23 mouse cellular contexts compared by ENCODE assay signal in genomic region chr15:78880432-78880831, GRCm38 (mm10). TPM values are rescaled to one million over a fixed set of nuclear protein-coding genes. Genes with fewer than 3 reads are reported as not detected.
DNase-seq lines count a peak whose midpoint lies in the region; ATAC-seq and TF ChIP-seq lines count a peak whose summit lies in the region.
"Had no signal": no experiment of that assay in that cellular context is flagged by ENCODE, and none has a peak within 500 bp of the region (broad histone marks: within the 10 kb centered on the region; RNA-seq: fewer than 3 reads in every experiment).

No protein-coding gene starts in this region.

- H3K27ac ChIP-seq in hindbrain, embryonic 16.5 days (ENCODE audit: low read depth, low read length) = no peak overlapping the region
- no peak overlapping the region for H3K27ac ChIP-seq in hindbrain, postnatal 0 days
- no peak overlapping the region for H3K27ac ChIP-seq in midbrain, embryonic 13.5 days
- H3K27ac ChIP-seq in midbrain, embryonic 15.5 days = no peak overlapping the region
- no peak overlapping the region for H3K27ac ChIP-seq in embryonic facial prominence, embryonic 14.5 days (replicated peaks; ENCODE audit: low read depth, low read length)
- H3K27ac ChIP-seq in limb, embryonic 12.5 days = peak overlapping the region; percentile 7; the same call in 1 of the 2 replicates
- H3K27ac ChIP-seq: lung, embryonic 15.5 days had no signal

- no peak for DNase-seq in hindbrain, postnatal 0 days (ENCODE audit: low spot score)
- no peak for DNase-seq in embryonic facial prominence, embryonic 14.5 days (ENCODE audit: low spot score)
- DNase-seq in thymus, postnatal 0 days (ENCODE audit: low spot score) = no peak
- no peak for DNase-seq in gastrocnemius, postnatal 25 days
- DNase-seq: adrenal gland, postnatal 36 days; B cell, adult 2 months; cerebellum, adult 11-12 months; gastrocnemius, postnatal 14 days; layer of hippocampus, postnatal 36 days; liver, embryonic 13.5 days; midbrain, embryonic 14.5 days; thymus, postnatal 36 days had no signal

- H3K36me3 ChIP-seq in hindbrain, embryonic 16.5 days (ENCODE audit: control insufficient read depth, insufficient read depth, low read length) = peaks cover 28% of the 10 kb centered on the region
- H3K36me3 ChIP-seq in hindbrain, postnatal 0 days (ENCODE audit: insufficient read depth, low read length) = peaks cover 26% of the 10 kb centered on the region
- peaks cover 52% of the 10 kb centered on the region for H3K36me3 ChIP-seq in midbrain, embryonic 13.5 days
- peaks cover 18% of the 10 kb centered on the region for H3K36me3 ChIP-seq in midbrain, embryonic 15.5 days (replicated peaks)
- H3K36me3 ChIP-seq in embryonic facial prominence, embryonic 14.5 days (ENCODE audit: control insufficient read depth, insufficient read depth, low read length) = peaks cover 47% of the 10 kb centered on the region
- H3K36me3 ChIP-seq in limb, embryonic 12.5 days = peaks cover 52% of the 10 kb centered on the region

- TF ChIP-seq CTCF in hindbrain, postnatal 0 days (IDR thresholded peaks at IDR 0.05; ENCODE audit: low read depth) = no peak

- no peaks in the 10 kb centered on the region for H3K27me3 ChIP-seq in hindbrain, embryonic 16.5 days (replicated peaks; ENCODE audit: control insufficient read depth, insufficient read depth, low read length)
- H3K27me3 ChIP-seq in hindbrain, postnatal 0 days (ENCODE audit: insufficient read depth, low read length) = no peaks in the 10 kb centered on the region
- no peaks in the 10 kb centered on the region for H3K27me3 ChIP-seq in midbrain, embryonic 13.5 days
- H3K27me3 ChIP-seq in midbrain, embryonic 15.5 days (replicated peaks) = no peaks in the 10 kb centered on the region
- no peaks in the 10 kb centered on the region for H3K27me3 ChIP-seq in embryonic facial prominence, embryonic 14.5 days (replicated peaks; ENCODE audit: control insufficient read depth, insufficient read depth, low read length)
- H3K27me3 ChIP-seq in limb, embryonic 12.5 days = no peaks in the 10 kb centered on the region
- H3K27me3 ChIP-seq: liver, embryonic 13.5 days; lung, embryonic 15.5 days had no signal

- H3K9ac ChIP-seq in hindbrain, embryonic 16.5 days (ENCODE audit: low read depth, low read length) = peak overlapping the region; percentile 22; the same call in 1 of the 2 replicates
- no peak overlapping the region for H3K9ac ChIP-seq in hindbrain, postnatal 0 days (replicated peaks; ENCODE audit: low read length)
- peak overlapping the region; percentile 8; the same call in 1 of the 2 replicates for H3K9ac ChIP-seq in midbrain, embryonic 13.5 days (replicated peaks)
- no peak overlapping the region for H3K9ac ChIP-seq in midbrain, embryonic 15.5 days
- peak overlapping the region; percentile 20; the same call in 1 of the 2 replicates for H3K9ac ChIP-seq in embryonic facial prominence, embryonic 14.5 days (ENCODE audit: low read depth, low read length)
- no peak overlapping the region for H3K9ac ChIP-seq in limb, embryonic 12.5 days (replicated peaks)
- H3K9ac ChIP-seq: liver, embryonic 13.5 days; lung, embryonic 15.5 days had no signal

- ATAC-seq in hindbrain, embryonic 16.5 days = no peak
- ATAC-seq in hindbrain, postnatal 0 days = no peak
- ATAC-seq in midbrain, embryonic 13.5 days = no peak
- no peak for ATAC-seq in midbrain, embryonic 15.5 days (replicated peaks)
- no peak for ATAC-seq in embryonic facial prominence, embryonic 14.5 days (ENCODE audit: low read depth)
- no peak for ATAC-seq in limb, embryonic 12.5 days (ENCODE audit: insufficient number of reproducible peaks, insufficient read depth, low FRiP score, low TSS enrichment, low read depth)
- ATAC-seq: forebrain, embryonic 14.5 days had no signal

- WGBS in hindbrain, embryonic 16.5 days = 93% methylated on average over 8 of the region's 8 CpGs
- WGBS in hindbrain, postnatal 0 days = 92% methylated on average over 8 of the region's 8 CpGs
- WGBS in midbrain, embryonic 13.5 days = 95% methylated on average over 8 of the region's 8 CpGs
- WGBS in midbrain, embryonic 15.5 days = 95% methylated on average over 8 of the region's 8 CpGs
- WGBS in embryonic facial prominence, embryonic 14.5 days = 94% methylated on average over 8 of the region's 8 CpGs
- WGBS in limb, embryonic 12.5 days = 95% methylated on average over 8 of the region's 8 CpGs

- no peaks in the 10 kb centered on the region for H3K9me3 ChIP-seq in hindbrain, embryonic 16.5 days (ENCODE audit: control insufficient read depth, low read length)
- H3K9me3 ChIP-seq in hindbrain, postnatal 0 days (ENCODE audit: low read length) = no peaks in the 10 kb centered on the region
- H3K9me3 ChIP-seq in midbrain, embryonic 13.5 days = no peaks in the 10 kb centered on the region
- H3K9me3 ChIP-seq in midbrain, embryonic 15.5 days = no peaks in the 10 kb centered on the region
- no peaks in the 10 kb centered on the region for H3K9me3 ChIP-seq in embryonic facial prominence, embryonic 14.5 days (ENCODE audit: control insufficient read depth, low read length)
- no peaks in the 10 kb centered on the region for H3K9me3 ChIP-seq in limb, embryonic 12.5 days
- H3K9me3 ChIP-seq: hindbrain, embryonic 10.5 days; liver, embryonic 13.5 days; lung, embryonic 15.5 days had no signal

- no peak overlapping the region for H3K4me2 ChIP-seq in hindbrain, embryonic 16.5 days (ENCODE audit: low read length)
- H3K4me2 ChIP-seq in hindbrain, postnatal 0 days (ENCODE audit: low read depth, low read length) = no peak overlapping the region
- H3K4me2 ChIP-seq in midbrain, embryonic 13.5 days (replicated peaks) = no peak overlapping the region
- H3K4me2 ChIP-seq in midbrain, embryonic 15.5 days = no peak overlapping the region
- no peak overlapping the region for H3K4me2 ChIP-seq in embryonic facial prominence, embryonic 14.5 days (ENCODE audit: low read depth, low read length)
- no peak overlapping the region for H3K4me2 ChIP-seq in limb, embryonic 12.5 days
- H3K4me2 ChIP-seq: liver, embryonic 13.5 days had no signal

- no peak overlapping the region for H3K4me3 ChIP-seq in hindbrain, embryonic 16.5 days (ENCODE audit: low read length)
- no peak overlapping the region for H3K4me3 ChIP-seq in hindbrain, postnatal 0 days (ENCODE audit: low read length)
- no peak overlapping the region for H3K4me3 ChIP-seq in midbrain, embryonic 13.5 days (replicated peaks)
- no peak overlapping the region for H3K4me3 ChIP-seq in midbrain, embryonic 15.5 days
- H3K4me3 ChIP-seq in embryonic facial prominence, embryonic 14.5 days (ENCODE audit: low read depth, low read length) = no peak overlapping the region
- no peak overlapping the region for H3K4me3 ChIP-seq in limb, embryonic 12.5 days (replicated peaks)
- H3K4me3 ChIP-seq: hindbrain, embryonic 10.5 days; liver, embryonic 13.5 days; lung, embryonic 15.5 days; myocyte had no signal

- H3K4me1 ChIP-seq in hindbrain, embryonic 16.5 days (ENCODE audit: control insufficient read depth, insufficient read depth, low read depth, low read length) = peaks cover 19% of the 10 kb centered on the region
- H3K4me1 ChIP-seq in hindbrain, postnatal 0 days (ENCODE audit: insufficient read depth, low read length) = no peaks in the 10 kb centered on the region
- H3K4me1 ChIP-seq in midbrain, embryonic 13.5 days (replicated peaks) = peaks cover 35% of the 10 kb centered on the region
- H3K4me1 ChIP-seq in midbrain, embryonic 15.5 days = peaks cover 28% of the 10 kb centered on the region
- peaks cover 13% of the 10 kb centered on the region for H3K4me1 ChIP-seq in embryonic facial prominence, embryonic 14.5 days (ENCODE audit: control insufficient read depth, insufficient read depth, low read length)
- peaks cover 22% of the 10 kb centered on the region for H3K4me1 ChIP-seq in limb, embryonic 12.5 days (replicated peaks)

RNA-seq across cellular contexts. Expression of gene Gga1, which starts 3.4 kb away (rescaled TPM):
- 46.1 and 51.8 TPM in 2 replicates for polyA plus RNA-seq in hindbrain, embryonic 16.5 days (2015; fragmentation: Nextera tagmentation; extraction: Ambion mirVana)
- total RNA-seq in hindbrain, postnatal 0 days (2014; rRNA removed) = 40.0 and 47.1 TPM in 2 replicates
- 40.1 and 41.2 TPM in 2 replicates for polyA plus RNA-seq in hindbrain, postnatal 0 days (2015; fragmentation: Nextera tagmentation; extraction: Ambion mirVana)
- 47.8 and 49.2 TPM in 2 replicates for polyA plus RNA-seq in midbrain, embryonic 13.5 days (2015; fragmentation: Nextera tagmentation; extraction: Ambion mirVana)
- polyA plus RNA-seq in midbrain, embryonic 15.5 days (2015; fragmentation: Nextera tagmentation; extraction: Ambion mirVana) = 50.7 and 50.8 TPM in 2 replicates
- polyA plus RNA-seq in embryonic facial prominence, embryonic 14.5 days (2014; fragmentation: Nextera tagmentation; extraction: Ambion mirVana) = 42.5 and 46.9 TPM in 2 replicates
- 45.9 and 47.4 TPM in 2 replicates for polyA plus RNA-seq in limb, embryonic 12.5 days (2016; fragmentation: Nextera tagmentation; extraction: Ambion mirVana)
- polyA plus RNA-seq in thymus, postnatal 0 days (2015; fragmentation: Nextera tagmentation; extraction: Ambion mirVana) = 42.4 and 42.5 TPM in 2 replicates
- 10 to 100 TPM; 33.5 to 34.2 TPM for total RNA-seq in gastrocnemius, postnatal 25 days (2021)

RNA-seq across cellular contexts. Expression of gene Gm49510, which starts 19.0 kb away (rescaled TPM):
- polyA plus RNA-seq in hindbrain, embryonic 16.5 days (2015; fragmentation: Nextera tagmentation; extraction: Ambion mirVana) = 0.11 TPM in 1 of 2 replicates, not detected in the other
- 0.72 TPM in 1 of 2 replicates, not detected in the other for total RNA-seq in hindbrain, postnatal 0 days (2014; rRNA removed)
- not detected in 2 replicates for polyA plus RNA-seq in hindbrain, postnatal 0 days (2015; fragmentation: Nextera tagmentation; extraction: Ambion mirVana)
- 0.12 TPM in 1 of 2 replicates, not detected in the other for polyA plus RNA-seq in midbrain, embryonic 13.5 days (2015; fragmentation: Nextera tagmentation; extraction: Ambion mirVana)
- polyA plus RNA-seq in midbrain, embryonic 15.5 days (2015; fragmentation: Nextera tagmentation; extraction: Ambion mirVana) = not detected in 2 replicates
- 0.58 and 0.98 TPM in 2 replicates for polyA plus RNA-seq in embryonic facial prominence, embryonic 14.5 days (2014; fragmentation: Nextera tagmentation; extraction: Ambion mirVana)
- polyA plus RNA-seq in limb, embryonic 12.5 days (2016; fragmentation: Nextera tagmentation; extraction: Ambion mirVana) = 0.16 and 0.41 TPM in 2 replicates
- 0.10 and 0.32 TPM in 2 replicates for polyA plus RNA-seq in thymus, postnatal 0 days (2015; fragmentation: Nextera tagmentation; extraction: Ambion mirVana)
- under 1 TPM in 1 of 2 experiments, not detected in 1; 0.11 TPM for total RNA-seq in gastrocnemius, postnatal 25 days (2021)
- total RNA-seq: adrenal gland, postnatal 36 days; gastrocnemius, postnatal 14 days; heart, adult 8-10 months had no signal
- polyA plus RNA-seq: forebrain, embryonic 14.5 days; midbrain, embryonic 14.5 days had no signal

RNA-seq across cellular contexts. Expression of gene Sh3bp1, which starts 19.1 kb away (rescaled TPM):
- polyA plus RNA-seq in hindbrain, embryonic 16.5 days (2015; fragmentation: Nextera tagmentation; extraction: Ambion mirVana) = 4.5 and 6.7 TPM in 2 replicates
- total RNA-seq in hindbrain, postnatal 0 days (2014; rRNA removed) = 2.4 and 6.2 TPM in 2 replicates
- 4.4 and 5.5 TPM in 2 replicates for polyA plus RNA-seq in hindbrain, postnatal 0 days (2015; fragmentation: Nextera tagmentation; extraction: Ambion mirVana)
- polyA plus RNA-seq in midbrain, embryonic 13.5 days (2015; fragmentation: Nextera tagmentation; extraction: Ambion mirVana) = 2.5 and 4.9 TPM in 2 replicates
- 3.6 and 4.2 TPM in 2 replicates for polyA plus RNA-seq in midbrain, embryonic 15.5 days (2015; fragmentation: Nextera tagmentation; extraction: Ambion mirVana)
- 40.8 and 44.1 TPM in 2 replicates for polyA plus RNA-seq in embryonic facial prominence, embryonic 14.5 days (2014; fragmentation: Nextera tagmentation; extraction: Ambion mirVana)
- 37.0 and 40.3 TPM in 2 replicates for polyA plus RNA-seq in limb, embryonic 12.5 days (2016; fragmentation: Nextera tagmentation; extraction: Ambion mirVana)
- 27.7 and 39.1 TPM in 2 replicates for polyA plus RNA-seq in thymus, postnatal 0 days (2015; fragmentation: Nextera tagmentation; extraction: Ambion mirVana)
- total RNA-seq in gastrocnemius, postnatal 25 days (2021) = 1 to 10 TPM; 2.6 to 3.1 TPM

RNA-seq across cellular contexts. Expression of gene Lgals2, which starts 25.1 kb away (rescaled TPM):
- not detected in 2 replicates for polyA plus RNA-seq in hindbrain, embryonic 16.5 days (2015; fragmentation: Nextera tagmentation; extraction: Ambion mirVana)
- total RNA-seq in hindbrain, postnatal 0 days (2014; rRNA removed) = not detected in 2 replicates
- polyA plus RNA-seq in hindbrain, postnatal 0 days (2015; fragmentation: Nextera tagmentation; extraction: Ambion mirVana) = not detected in 2 replicates
- polyA plus RNA-seq in midbrain, embryonic 13.5 days (2015; fragmentation: Nextera tagmentation; extraction: Ambion mirVana) = 1.1 TPM in 1 of 2 replicates, not detected in the other
- 0.31 TPM in 1 of 2 replicates, not detected in the other for polyA plus RNA-seq in midbrain, embryonic 15.5 days (2015; fragmentation: Nextera tagmentation; extraction: Ambion mirVana)
- polyA plus RNA-seq in embryonic facial prominence, embryonic 14.5 days (2014; fragmentation: Nextera tagmentation; extraction: Ambion mirVana) = 0.89 and 1.4 TPM in 2 replicates
- polyA plus RNA-seq in limb, embryonic 12.5 days (2016; fragmentation: Nextera tagmentation; extraction: Ambion mirVana) = not detected in 2 replicates
- 3.3 and 5.1 TPM in 2 replicates for polyA plus RNA-seq in thymus, postnatal 0 days (2015; fragmentation: Nextera tagmentation; extraction: Ambion mirVana)
- not detected for total RNA-seq in gastrocnemius, postnatal 25 days (2021)
- total RNA-seq: gastrocnemius, postnatal 14 days; layer of hippocampus, postnatal 36 days; left cerebral cortex, postnatal 25 days; neutrophil, adult 5-6 weeks had no signal
- polyA plus RNA-seq: forebrain, embryonic 14.5 days; hindbrain, embryonic 10.5 days; midbrain, embryonic 14.5 days had no signal

RNA-seq across cellular contexts. Expression of gene Pdxp, which starts 33.3 kb away (rescaled TPM):
- polyA plus RNA-seq in hindbrain, embryonic 16.5 days (2015; fragmentation: Nextera tagmentation; extraction: Ambion mirVana) = 94.7 and 96.9 TPM in 2 replicates
- 300 and 339 TPM in 2 replicates for total RNA-seq in hindbrain, postnatal 0 days (2014; rRNA removed)
- polyA plus RNA-seq in hindbrain, postnatal 0 days (2015; fragmentation: Nextera tagmentation; extraction: Ambion mirVana) = 124 and 141 TPM in 2 replicates
- 55.8 and 63.2 TPM in 2 replicates for polyA plus RNA-seq in midbrain, embryonic 13.5 days (2015; fragmentation: Nextera tagmentation; extraction: Ambion mirVana)
- 112 and 125 TPM in 2 replicates for polyA plus RNA-seq in midbrain, embryonic 15.5 days (2015; fragmentation: Nextera tagmentation; extraction: Ambion mirVana)
- 19.6 and 21.0 TPM in 2 replicates for polyA plus RNA-seq in embryonic facial prominence, embryonic 14.5 days (2014; fragmentation: Nextera tagmentation; extraction: Ambion mirVana)
- polyA plus RNA-seq in limb, embryonic 12.5 days (2016; fragmentation: Nextera tagmentation; extraction: Ambion mirVana) = 36.5 and 36.8 TPM in 2 replicates
- polyA plus RNA-seq in thymus, postnatal 0 days (2015; fragmentation: Nextera tagmentation; extraction: Ambion mirVana) = 16.3 and 16.5 TPM in 2 replicates
- 1 to 10 TPM; 2.3 TPM for total RNA-seq in gastrocnemius, postnatal 25 days (2021)

Comparison
In these comparisons a context has a peak if more than half of its experiments do, and no peak if none do; other contexts are left out.
1. H3K9ac ChIP-seq: peak in hindbrain, embryonic 16.5 days (single experiment), midbrain, embryonic 13.5 days (single experiment) and embryonic facial prominence, embryonic 14.5 days (single experiment); none in hindbrain, postnatal 0 days (single experiment), midbrain, embryonic 15.5 days (single experiment) and limb, embryonic 12.5 days (single experiment).